Mouse (Mus musculus): ENCODE data around the gene H2-Ob. TPM values are rescaled to one million over a fixed set of nuclear protein-coding genes. Genes with fewer than 3 reads are reported as not detected.
A peak's percentile ranks its signal among the peaks of the same experiment; 100 is the strongest.

H2-Ob gene
- polyA plus RNA-seq, 1 experiment, result 34.6 TPM

DNA sequence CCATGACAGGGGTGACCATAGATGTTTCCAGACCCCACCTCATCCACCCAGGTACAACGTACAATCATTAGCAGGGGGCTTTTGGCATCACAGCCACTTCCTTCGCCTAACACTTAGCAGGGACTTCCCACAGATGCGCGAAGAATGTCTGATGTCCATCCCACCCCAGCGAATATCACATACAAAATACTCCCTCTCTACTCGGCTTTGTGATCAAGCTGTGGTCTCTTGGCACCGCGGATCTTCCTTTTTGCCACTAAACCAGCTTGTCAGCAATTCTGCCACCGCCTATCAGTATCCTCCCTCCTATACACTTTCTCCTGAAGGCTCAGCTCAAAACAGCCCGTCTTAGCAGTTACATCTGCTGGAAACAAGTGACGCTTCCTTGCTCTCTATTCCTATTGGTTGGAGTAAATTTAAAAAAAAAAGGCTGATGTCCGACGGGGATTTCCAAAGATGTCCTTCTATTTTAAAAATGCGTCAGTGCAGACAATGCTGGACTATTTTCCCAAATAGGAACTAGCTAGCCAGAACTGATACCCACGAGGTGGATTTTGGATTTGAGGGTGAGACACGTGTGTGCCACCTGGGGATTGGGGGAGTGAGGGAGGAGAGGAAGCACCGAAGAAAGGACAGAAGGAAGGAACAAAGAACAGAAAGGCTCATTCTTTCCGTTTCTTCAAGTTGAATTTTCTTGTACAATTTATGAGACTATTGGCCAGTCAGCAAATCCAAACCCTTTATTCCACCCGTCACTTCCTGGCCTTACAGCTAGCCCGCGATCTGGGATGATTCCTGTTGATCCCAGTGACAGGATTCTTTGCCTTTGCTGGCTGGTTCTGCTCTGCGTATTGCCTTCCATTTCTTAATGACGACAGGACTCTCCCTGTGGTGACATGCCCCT is 57.4 kb downstream of the H2-Ob start:
- peak; percentile 42 for DNase-seq
- Histone ChIP-seq H3K4me3 (replicated peaks; ENCODE audit: extremely low read depth, low read depth, low read length) (peak overlapping the region; percentile 57), H3K4me1 (ENCODE audit: control insufficient read depth, insufficient read depth, low read length) (peaks cover 9% of the 10 kb centered on the region; the same call in 1 of the 2 replicates)
- WGBS, result 21% methylated on average over 23 of the region's 23 CpGs
- TF ChIP-seq CTCF (IDR thresholded peaks at IDR 0.05; ENCODE audit: insufficient read depth, low read length) (no peak), POLR2A (IDR thresholded peaks at IDR 0.05; ENCODE audit: borderline replicate concordance, extremely low read depth, low read depth, low read length) (peak; percentile 49; the same call in 1 of the 2 replicates)

DNA sequence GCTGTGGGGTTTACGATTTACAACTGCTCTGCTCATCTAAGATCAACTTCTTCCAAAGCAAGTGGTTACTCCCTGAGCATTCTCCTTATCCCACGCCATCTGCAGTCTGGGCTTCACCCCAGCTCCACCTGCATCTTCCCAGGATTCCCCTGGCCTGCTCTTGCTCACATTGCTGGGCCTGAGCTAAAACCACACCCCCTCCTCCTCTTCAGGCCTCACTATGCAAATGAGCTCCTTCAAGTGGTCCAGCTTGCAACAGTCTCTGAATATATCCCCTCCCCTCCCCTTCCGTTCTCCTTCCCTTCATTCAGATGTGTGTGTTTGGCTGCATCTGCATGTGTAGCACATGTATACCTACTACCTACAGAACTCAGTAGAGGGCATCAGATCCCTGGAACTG is 60.7 kb downstream of the H2-Ob start:
- peaks cover 7% of the 10 kb centered on the region; the same call in 1 of the 2 replicates for H3K4me1 ChIP-seq (ENCODE audit: control insufficient read depth, insufficient read depth, low read length)
- peak; percentile 6 for DNase-seq
- 68% methylated on average over 3 of the region's 3 CpGs for WGBS
- H3K4me3 ChIP-seq (replicated peaks; ENCODE audit: extremely low read depth, low read depth, low read length), result no peak overlapping the region
- TF ChIP-seq POLR2A (IDR thresholded peaks at IDR 0.05; ENCODE audit: borderline replicate concordance, extremely low read depth, low read depth, low read length), result no peak
- TF ChIP-seq CTCF (IDR thresholded peaks at IDR 0.05; ENCODE audit: insufficient read depth, low read length), result no peak

GRCm38 (mm10) chr17:34300071-34300470 is 61.4 kb downstream of the H2-Ob start:
- TF ChIP-seq POLR2A (IDR thresholded peaks at IDR 0.05; ENCODE audit: borderline replicate concordance, extremely low read depth, low read depth, low read length) (no peak), CTCF (IDR thresholded peaks at IDR 0.05; ENCODE audit: insufficient read depth, low read length) (no peak)
- 73% methylated on average over 8 of the region's 8 CpGs for WGBS

DNA sequence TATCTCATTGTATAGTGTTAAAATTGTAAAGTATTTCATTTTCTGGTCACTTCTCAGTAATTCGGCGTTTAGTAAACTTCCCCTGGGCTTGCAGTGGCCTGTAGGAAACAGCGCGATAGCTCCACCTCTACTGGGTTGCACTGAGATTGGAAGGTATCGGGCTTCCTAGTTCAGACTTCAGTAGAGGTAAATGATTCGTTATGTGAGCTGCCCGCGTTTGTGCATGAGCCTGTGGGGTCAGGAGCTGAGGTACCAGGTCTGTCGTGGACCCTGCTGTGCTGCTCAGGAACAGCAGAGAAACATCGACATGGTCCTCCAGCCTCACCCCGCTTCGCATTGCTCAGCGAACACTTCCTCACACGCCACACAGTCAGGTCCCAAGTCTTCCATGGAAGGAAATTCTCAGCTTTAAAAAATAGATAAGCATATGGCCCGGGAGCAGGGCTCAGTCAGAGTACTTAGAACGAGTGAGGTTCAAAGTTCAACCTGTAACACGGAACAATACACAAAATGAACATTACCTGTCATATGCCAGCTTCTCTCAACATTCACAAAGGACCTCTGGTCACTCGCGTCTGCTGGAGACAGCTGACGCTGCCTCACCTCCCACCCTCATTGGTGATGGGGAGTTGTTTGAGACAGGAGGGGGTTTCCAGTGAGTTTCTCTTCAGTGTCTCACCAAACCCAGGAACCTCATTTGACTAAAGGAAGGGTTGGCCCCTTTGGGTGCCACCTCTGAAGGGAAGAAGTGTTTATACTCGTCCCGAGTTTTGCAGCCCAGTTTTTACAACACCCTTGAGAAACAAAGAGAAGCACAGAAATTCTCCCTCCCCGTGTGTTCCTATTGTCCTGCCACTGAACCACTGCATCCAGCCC is 62.2 kb downstream of the H2-Ob start:
- Histone ChIP-seq H3K4me3 (replicated peaks; ENCODE audit: extremely low read depth, low read depth, low read length) (no peak overlapping the region), H3K4me1 (ENCODE audit: control insufficient read depth, insufficient read depth, low read length) (peaks cover 5% of the 10 kb centered on the region; the same call in 1 of the 2 replicates)
- no peak for TF ChIP-seq POLR2A (IDR thresholded peaks at IDR 0.05; ENCODE audit: borderline replicate concordance, extremely low read depth, low read depth, low read length)
- TF ChIP-seq CTCF (IDR thresholded peaks at IDR 0.05; ENCODE audit: insufficient read depth, low read length), result no peak
- 61% methylated on average over 23 of the region's 23 CpGs for WGBS
- peak; percentile 5 for DNase-seq

More at GRCm38 (mm10) chr17:34300071-34300470, 61.4 kb downstream of the H2-Ob start:
- peak; percentile 2 for DNase-seq
- peaks cover 7% of the 10 kb centered on the region; the same call in 1 of the 2 replicates for H3K4me1 ChIP-seq (ENCODE audit: control insufficient read depth, insufficient read depth, low read length)
- H3K4me3 ChIP-seq (replicated peaks; ENCODE audit: extremely low read depth, low read depth, low read length), result no peak overlapping the region

DNA sequence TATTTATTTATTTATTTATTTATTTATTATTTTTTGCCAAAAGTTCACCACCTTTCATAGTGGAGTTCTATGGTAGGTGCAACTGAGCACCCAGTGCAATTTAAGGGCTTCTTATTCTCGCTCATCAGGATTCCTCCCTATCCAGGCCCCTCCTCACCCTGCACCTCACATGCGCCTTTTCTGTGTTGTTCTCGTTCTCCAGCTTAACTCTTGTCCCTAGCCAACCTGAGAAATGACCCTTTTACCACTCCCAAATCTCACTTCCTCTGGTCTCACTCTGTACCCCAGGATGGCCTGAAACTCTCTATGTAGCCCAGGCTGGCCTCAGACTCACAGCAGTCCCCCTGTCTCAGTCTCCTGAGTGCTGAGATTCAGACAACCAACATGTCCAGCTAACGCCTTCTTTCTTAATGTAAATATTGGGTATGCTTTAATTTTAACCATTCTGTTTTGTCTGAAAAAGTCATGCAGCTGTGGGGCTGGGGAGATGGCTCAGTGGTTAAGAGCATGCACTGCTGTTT is 63.0 kb downstream of the H2-Ob start:
- Histone ChIP-seq H3K4me1 (ENCODE audit: control insufficient read depth, insufficient read depth, low read length) (peaks cover 2% of the 10 kb centered on the region; the same call in 1 of the 2 replicates), H3K4me3 (replicated peaks; ENCODE audit: extremely low read depth, low read depth, low read length) (no peak overlapping the region)
- TF ChIP-seq CTCF (IDR thresholded peaks at IDR 0.05; ENCODE audit: insufficient read depth, low read length) (no peak), POLR2A (IDR thresholded peaks at IDR 0.05; ENCODE audit: borderline replicate concordance, extremely low read depth, low read depth, low read length) (no peak)
- 80% methylated on average over 4 of the region's 4 CpGs for WGBS
- peak; percentile 1 for DNase-seq

GRCm38 (mm10) chr17:34303789-34304188 is 65.1 kb downstream of the H2-Ob start:
- 80% methylated on average over 2 of the region's 2 CpGs for WGBS
- Histone ChIP-seq H3K4me1 (ENCODE audit: control insufficient read depth, insufficient read depth, low read length) (no peaks in the 10 kb centered on the region; the same call in 1 of the 2 replicates), H3K4me3 (replicated peaks; ENCODE audit: extremely low read depth, low read depth, low read length) (no peak overlapping the region)
- DNase-seq, result no peak
- no peak for TF ChIP-seq CTCF (IDR thresholded peaks at IDR 0.05; ENCODE audit: insufficient read depth, low read length)

Other genes starting within 250 kb of the H2-Ob start
- gene H2-K1, start 238.6 kb upstream of the H2-Ob start, polyA plus RNA-seq (2012; rRNA removed), result 2,389 and 3,036 TPM in 2 replicates
- gene Ring1, start 214.2 kb upstream of the H2-Ob start, polyA plus RNA-seq (2012; rRNA removed), result 40.7 and 53.6 TPM in 2 replicates
- gene H2-Ke6, start 210.8 kb upstream of the H2-Ob start, polyA plus RNA-seq (2012; rRNA removed), result 91.2 and 130 TPM in 2 replicates
- gene Slc39a7, start 207.2 kb upstream of the H2-Ob start, polyA plus RNA-seq (2012; rRNA removed), result 161 and 183 TPM in 2 replicates
- 63.2 and 79.8 TPM in 2 replicates for gene Rxrb, start 207.1 kb upstream of the H2-Ob start, polyA plus RNA-seq (2012; rRNA removed)
- gene Col11a2, start 199.5 kb upstream of the H2-Ob start, polyA plus RNA-seq (2012; rRNA removed), result 1.0 and 1.3 TPM in 2 replicates
- 14.1 and 19.8 TPM in 2 replicates for gene H2-Oa, start 146.6 kb upstream of the H2-Ob start, polyA plus RNA-seq (2012; rRNA removed)
- gene H2-DMa, start 119.4 kb upstream of the H2-Ob start, polyA plus RNA-seq (2012; rRNA removed), result 109 and 118 TPM in 2 replicates
- 101 and 140 TPM in 2 replicates for gene Brd2, start 116.3 kb upstream of the H2-Ob start, polyA plus RNA-seq (2012; rRNA removed)
- gene H2-DMb2, start 95.6 kb upstream of the H2-Ob start, polyA plus RNA-seq (2012; rRNA removed), result 33.3 and 38.9 TPM in 2 replicates
- gene H2-DMb1, start 85.8 kb upstream of the H2-Ob start, polyA plus RNA-seq (2012; rRNA removed), result 146 and 187 TPM in 2 replicates
- 45.1 and 46.3 TPM in 2 replicates for gene Tap1, start 51.4 kb upstream of the H2-Ob start, polyA plus RNA-seq (2012; rRNA removed)
- gene Psmb9, start 51.1 kb upstream of the H2-Ob start, polyA plus RNA-seq (2012; rRNA removed), result 83.8 and 99.1 TPM in 2 replicates
- gene Psmb8, start 41.2 kb upstream of the H2-Ob start, polyA plus RNA-seq (2012; rRNA removed), result 112 and 130 TPM in 2 replicates
- gene Tap2, start 35.4 kb upstream of the H2-Ob start, polyA plus RNA-seq (2012; rRNA removed), result 68.8 and 70.9 TPM in 2 replicates
- 1,370 and 1,736 TPM in 2 replicates for gene H2-Ab1, start 18.8 kb downstream of the H2-Ob start, polyA plus RNA-seq (2012; rRNA removed)
- gene H2-Aa, start 48.9 kb downstream of the H2-Ob start, polyA plus RNA-seq (2012; rRNA removed), result 544 and 571 TPM in 2 replicates
- gene H2-Eb1, start 67.0 kb downstream of the H2-Ob start, polyA plus RNA-seq (2012; rRNA removed), result 256 and 285 TPM in 2 replicates
- gene H2-Eb2, start 86.8 kb downstream of the H2-Ob start, polyA plus RNA-seq (2012; rRNA removed), result 0.63 and 1.2 TPM in 2 replicates
- gene Btnl2, start 115.9 kb downstream of the H2-Ob start, polyA plus RNA-seq (2012; rRNA removed), result 0.37 and 0.78 TPM in 2 replicates
- gene Btnl1, start 138.2 kb downstream of the H2-Ob start, polyA plus RNA-seq (2012; rRNA removed), result 0.06 and 0.07 TPM in 2 replicates
- 0.49 and 0.75 TPM in 2 replicates for gene BC051142, start 159.9 kb downstream of the H2-Ob start, polyA plus RNA-seq (2012; rRNA removed)
- 0.08 TPM in 1 of 2 replicates, not detected in the other for gene Btnl4, start 238.4 kb downstream of the H2-Ob start, polyA plus RNA-seq (2012; rRNA removed)